Mouse (Mus musculus) MEL (cell line): ENCODE data around the gene Nmi.
A peak's percentile ranks its signal among the peaks of the same experiment; 100 is the strongest.

Experiments used
- CHD2 ChIP-seq: IDR thresholded peaks from 2 replicates; pipeline ENCODE4 v1.6.1; 2011; ENCODE audit warnings: low read length, improper control_type of control experiment
- CTCF ChIP-seq, 3 experiments: IDR thresholded peaks in 2 of 3; conservative IDR thresholded peaks in 1 of 3; 2 replicates each; pipeline ENCODE4 v1.5.1; 2011 to 2012; ENCODE audit warnings: low read length in 3 of 3, low read depth in 2 of 3, mild to moderate bottlenecking in 2 of 3, improper control_type of control experiment in 1 of 3, inconsistent platforms in 1 of 3, mixed read lengths in 1 of 3, moderate library complexity in 1 of 3; ENCODE audit not compliant: control insufficient read depth in 1 of 3, insufficient read depth in 1 of 3, poor library complexity in 1 of 3, severe bottlenecking in 1 of 3
- EP300 ChIP-seq, 2 experiments: IDR thresholded peaks; 2 replicates each; pipeline ENCODE4 v1.6.1; 2011; ENCODE audit warnings: improper control_type of control experiment in 2 of 2, low read length in 2 of 2, low read depth in 1 of 2, mild to moderate bottlenecking in 1 of 2
- MAFK ChIP-seq: IDR thresholded peaks from 2 replicates; pipeline ENCODE4 v1.6.1; 2011; ENCODE audit warnings: low read depth, mild to moderate bottlenecking, low read length, improper control_type of control experiment, borderline replicate concordance
- POLR2AphosphoS5 ChIP-seq: IDR thresholded peaks from 2 replicates; pipeline ENCODE4 v1.6.1; 2012; ENCODE audit warnings: low read depth, borderline replicate concordance, mild to moderate bottlenecking, inconsistent platforms, low read length, moderate library complexity, mixed read lengths
- TAL1 ChIP-seq: IDR thresholded peaks from 2 replicates; pipeline ENCODE4 v1.6.1; 2012; ENCODE audit warnings: mild to moderate bottlenecking, inconsistent platforms, low read length, moderate library complexity, mixed read lengths
- UBTF ChIP-seq: IDR thresholded peaks from 2 replicates; pipeline ENCODE4 v1.6.1; 2012; ENCODE audit warnings: low read depth, mild to moderate bottlenecking, inconsistent platforms, low read length, improper control_type of control experiment, moderate library complexity, borderline replicate concordance; ENCODE audit not compliant: insufficient read depth
- USF1 ChIP-seq: IDR thresholded peaks from 2 replicates; pipeline ENCODE4 v1.6.1; 2014; ENCODE audit warnings: low read depth, mild to moderate bottlenecking, inconsistent platforms, low read length, improper control_type of control experiment, moderate library complexity
- ZNF384 ChIP-seq: IDR thresholded peaks from 2 replicates; pipeline ENCODE4 v1.6.1; 2012; ENCODE audit warnings: low read depth, mild to moderate bottlenecking, inconsistent platforms, low read length, improper control_type of control experiment

GRCm38 (mm10) chr2:51936585-51936984, 36.7 kb downstream of the Nmi start:
- TF ChIP-seq USF1 (no peak), CTCF (IDR thresholded peaks at IDR 0.05 in 2 of 3, conservative IDR thresholded peaks at IDR 0.05 in 1 of 3; ENCODE audit: control insufficient read depth in 1 of 3, insufficient read depth in 1 of 3, low read depth in 2 of 3, low read length in 3 of 3, poor library complexity in 1 of 3, severe bottlenecking in 1 of 3) (no peak), TAL1 (no peak), POLR2AphosphoS5 (no peak), UBTF (no peak), CHD2 (no peak), EP300 (IDR thresholded peaks at IDR 0.05; ENCODE audit: low read depth in 1 of 2, low read length in 2 of 2) (peak in 1 of 2 experiments; percentile 31; a peak in 3 of 4 replicates), MAFK (no peak), ZNF384 (no peak)
